Mouse (Mus musculus) adrenal gland, postnatal 4 days (tissue): ENCODE measurements around the gene Mnd1. TPM values are rescaled to one million over a fixed set of nuclear protein-coding genes. Genes with fewer than 3 reads are reported as not detected.

Experiments
- DNase-seq, 2 experiments: peaks; one replicate each; pipeline ENCODE4 v3.0.0; 2021 to 2022; ENCODE audit warnings: low spot score in 2 of 2, mixed read lengths in 2 of 2
- total RNA-seq, 2 experiments: library from RNA; stranded (reverse); gene quantifications; 2 replicates each; pipeline ENCODE4 v1.2.3; 2021

Gene Mnd1
- total RNA-seq, 2 experiments from 2014 or later = 18.8 to 24.0 TPM

DNA sequence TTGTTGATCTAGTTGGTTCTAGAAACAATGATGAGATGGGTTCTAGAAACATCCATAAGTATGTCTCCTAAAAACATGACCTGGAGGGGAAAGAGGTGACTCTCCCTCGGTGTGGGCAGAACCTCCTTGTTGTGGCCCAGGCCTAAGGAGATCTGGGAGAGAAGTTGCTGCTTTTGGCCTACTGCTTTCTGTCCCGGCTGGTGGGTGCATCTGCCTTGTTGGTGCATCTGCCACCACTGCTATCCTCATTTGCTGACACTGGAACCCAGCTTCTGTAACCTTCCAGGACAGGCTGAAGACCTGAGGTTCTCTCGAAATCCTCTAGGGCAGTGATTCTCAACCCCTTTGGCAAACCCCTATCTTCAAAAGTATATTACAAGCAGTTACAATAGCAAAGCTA lies 9.8 kb upstream of the Mnd1 start:
- no peak for DNase-seq

DNA sequence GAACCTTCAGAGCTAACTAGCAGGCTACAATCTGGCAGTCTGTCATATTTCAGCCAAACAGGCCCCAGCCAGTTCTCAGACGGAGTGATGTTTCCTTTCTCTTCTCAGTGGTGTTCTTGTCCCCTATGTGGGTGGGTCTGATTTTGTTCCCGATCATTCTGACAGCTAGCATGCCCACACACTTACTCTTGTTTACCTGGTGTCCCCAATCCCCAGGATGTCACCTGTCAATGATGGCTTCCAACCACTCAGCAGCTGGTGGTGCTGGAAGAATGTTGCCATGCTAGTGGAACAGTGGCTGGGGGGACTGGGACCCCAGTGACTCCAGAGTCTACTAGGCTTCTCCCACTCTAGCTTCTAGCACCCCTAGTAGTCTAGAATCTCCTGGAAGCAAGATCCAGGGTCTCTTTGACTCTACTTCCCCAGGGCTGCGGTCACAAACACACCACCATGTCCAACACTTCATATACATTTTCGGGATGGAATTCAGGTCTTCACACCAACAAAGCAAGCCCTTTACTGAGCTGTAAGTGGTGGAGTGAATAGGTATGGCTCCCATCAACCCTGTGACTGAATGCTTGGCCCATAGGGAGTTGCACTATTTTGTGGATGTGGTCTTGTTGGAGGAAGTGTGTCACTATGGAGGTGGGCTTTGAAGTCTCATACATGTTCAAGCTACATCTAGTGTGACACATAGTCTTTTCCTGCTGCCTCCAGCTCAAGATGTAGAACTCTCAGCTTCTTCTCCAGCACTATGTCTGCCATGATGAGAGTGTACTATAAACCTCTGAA lies 2.2 kb upstream of the Mnd1 start:
- DNase-seq = no peak

DNA sequence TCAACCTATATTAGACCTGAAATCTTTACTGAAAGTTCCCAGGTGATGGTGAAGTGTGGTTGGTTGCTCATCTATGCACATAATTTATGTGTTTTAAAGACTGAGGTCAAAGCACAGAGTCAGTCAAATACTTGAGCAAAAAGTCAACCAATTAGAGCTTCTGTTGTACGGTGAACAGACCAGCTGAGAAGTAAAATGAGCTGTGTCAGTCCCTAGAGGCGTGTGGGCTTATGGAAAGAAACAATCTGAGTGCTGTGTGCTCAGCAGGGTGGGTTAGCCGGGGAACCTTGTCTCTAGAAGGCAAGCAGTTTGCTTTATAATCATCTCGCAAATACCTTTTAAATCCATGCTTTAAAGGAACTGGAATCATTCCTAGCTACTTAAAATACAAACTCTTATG lies 1.4 kb upstream of the Mnd1 start:
- no peak for DNase-seq

DNA sequence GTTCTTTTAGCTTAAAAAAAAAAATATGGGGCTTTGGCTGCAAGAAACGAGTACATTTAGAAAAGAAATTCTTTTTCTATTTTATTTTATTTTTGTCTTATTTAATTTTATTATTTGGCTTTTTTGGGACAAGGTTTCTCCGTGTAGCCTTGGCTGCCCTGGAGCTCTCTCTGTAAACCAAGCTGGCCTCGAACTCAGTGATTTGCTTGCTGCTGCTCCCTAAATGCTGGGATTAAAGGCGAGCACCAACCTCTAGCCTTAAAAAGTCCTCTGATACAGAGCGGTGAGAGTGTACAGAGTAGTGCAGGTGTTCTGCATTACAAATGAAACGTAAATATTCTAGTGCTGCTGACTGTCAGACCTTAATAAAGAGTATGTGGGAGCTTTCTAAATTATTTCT lies 519 bp upstream of the Mnd1 start:
- DNase-seq = no peak

DNA sequence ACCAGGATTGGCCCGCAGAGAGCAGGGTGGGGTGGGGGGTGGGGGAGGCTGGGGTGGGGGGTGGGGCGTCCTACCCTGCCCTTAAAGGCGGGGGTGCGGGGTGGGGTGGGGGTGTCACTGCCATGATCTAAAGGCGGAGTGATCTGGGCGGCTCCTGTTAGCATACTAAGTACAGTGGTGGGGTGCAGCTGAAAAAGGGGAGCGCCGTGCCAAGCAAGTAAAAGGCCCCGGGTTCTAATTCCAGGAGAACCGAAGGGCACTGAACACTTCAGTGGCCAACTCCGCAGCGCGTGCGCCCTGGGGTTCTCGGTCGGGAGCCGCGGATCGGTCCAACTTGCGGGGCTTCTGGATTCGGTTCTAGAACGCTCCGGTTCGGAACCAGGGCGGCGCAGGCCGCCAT lies 440 bp downstream of the Mnd1 start:
- DNase-seq = no peak

DNA sequence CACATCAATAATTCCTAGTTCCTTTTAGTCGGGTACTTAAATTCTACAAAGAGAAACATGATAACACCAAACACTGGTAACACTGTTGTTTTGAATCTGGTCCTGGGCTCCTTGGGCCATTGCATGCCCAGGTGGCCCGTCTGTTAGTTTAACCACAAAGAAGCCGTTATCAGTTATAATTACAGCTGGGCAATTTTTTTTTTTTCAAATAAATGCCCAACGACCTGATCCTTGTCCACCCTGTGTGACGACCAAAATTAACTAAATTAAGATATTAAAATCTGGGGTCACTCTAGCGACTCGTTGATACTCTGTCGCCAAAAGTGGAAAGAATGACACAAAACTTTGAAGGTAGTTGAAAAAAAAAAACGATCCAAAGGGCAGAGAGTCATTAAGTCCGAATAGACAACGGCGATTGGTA lies 855 bp downstream of the Mnd1 start:
- DNase-seq = no peak

DNA sequence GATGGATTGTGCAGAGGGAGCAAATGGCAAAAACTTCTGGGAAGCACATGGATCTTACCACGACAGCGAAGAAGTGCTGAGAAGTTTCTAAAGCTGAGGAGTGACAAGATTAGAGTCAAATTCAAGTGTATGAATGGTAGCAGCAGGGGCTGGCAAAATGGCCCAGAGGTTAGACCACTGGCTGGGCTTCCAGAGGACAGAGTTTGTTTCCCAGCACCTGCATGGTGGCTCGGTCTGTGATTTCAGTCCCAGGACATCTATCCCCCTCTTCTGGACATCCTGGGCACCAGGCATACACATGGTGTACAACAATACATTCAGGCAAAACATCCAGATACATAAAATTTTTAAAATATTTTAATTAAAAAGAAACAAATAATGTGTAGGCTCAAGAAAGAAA lies 5.8 kb downstream of the Mnd1 start:
- DNase-seq = no peak

DNA sequence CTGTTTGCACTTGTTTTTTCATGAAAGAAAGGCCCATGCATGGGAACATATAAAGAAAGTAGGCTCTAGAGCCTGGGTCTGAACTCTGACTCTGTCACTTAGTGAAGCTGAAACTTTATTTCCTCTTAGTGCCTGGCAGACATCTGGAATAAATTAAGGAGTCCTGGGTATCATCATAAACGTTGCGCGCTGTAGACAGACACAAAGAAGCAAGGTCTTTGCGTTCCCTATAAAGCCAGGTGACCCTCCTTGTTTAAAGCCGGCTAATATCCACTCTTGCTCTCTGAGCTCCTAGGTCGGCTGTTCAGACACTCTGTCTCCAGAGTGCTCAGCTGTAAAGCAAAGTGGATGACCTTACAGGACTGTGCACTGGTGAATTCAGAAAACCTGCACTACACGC lies 14.6 kb downstream of the Mnd1 start:
- DNase-seq = no peak

DNA sequence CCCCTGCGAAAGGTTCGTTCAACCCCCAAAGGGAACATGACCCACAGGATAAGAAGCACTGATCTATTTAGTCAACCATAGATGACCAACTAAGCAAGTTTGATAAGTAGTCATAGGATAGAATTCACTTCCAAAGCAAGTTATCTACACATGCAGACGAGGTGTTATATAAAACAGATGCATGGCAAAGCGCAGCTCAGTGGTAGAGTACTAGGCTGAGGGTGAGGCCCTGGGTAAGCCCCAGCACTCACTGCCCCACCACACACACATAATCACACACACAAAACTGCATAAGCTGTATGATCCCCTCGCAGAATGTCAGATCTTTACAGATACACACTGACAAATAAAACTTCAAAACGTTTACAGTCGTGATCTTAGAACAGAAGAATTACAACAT lies 19.1 kb downstream of the Mnd1 start:
- no peak for DNase-seq

DNA sequence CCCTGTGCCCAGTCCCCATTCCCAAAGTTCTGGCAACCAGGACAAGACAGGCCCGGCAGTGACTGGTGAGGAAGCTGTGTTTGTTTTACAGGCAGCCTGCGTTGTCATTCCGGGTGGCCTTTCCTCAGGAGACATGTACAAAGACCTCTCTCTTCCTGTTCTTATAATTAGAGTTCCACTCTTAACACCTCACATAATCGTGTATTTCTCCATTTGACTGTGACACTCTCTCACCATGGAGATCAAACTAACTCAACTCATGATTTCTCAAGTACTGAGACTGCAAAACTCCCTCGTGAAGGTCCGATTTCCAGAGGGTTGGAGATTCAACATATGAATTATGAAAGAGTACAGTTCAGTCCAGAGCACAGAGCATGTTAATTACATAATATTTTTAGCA lies 19.7 kb downstream of the Mnd1 start:
- DNase-seq = no peak

DNA sequence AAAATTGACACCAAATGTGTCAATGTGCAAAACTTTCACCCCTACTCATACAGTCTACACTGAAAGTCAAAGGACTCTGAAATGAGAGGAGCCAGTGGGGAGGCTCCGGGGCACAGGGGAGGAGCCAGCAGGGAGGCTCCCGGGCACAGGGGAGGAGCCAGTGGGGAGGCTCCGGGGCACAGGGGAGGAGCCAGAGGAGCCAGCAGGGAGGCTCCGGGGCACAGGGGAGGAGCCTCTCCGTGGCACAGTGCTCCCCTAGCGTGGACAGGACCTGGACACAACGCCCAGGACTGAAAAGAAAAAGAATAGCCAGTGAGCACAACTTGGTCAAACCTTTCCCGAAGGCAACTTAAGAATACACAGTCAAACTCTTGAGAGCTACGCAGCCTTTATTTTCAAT lies 20.2 kb downstream of the Mnd1 start:
- DNase-seq = no peak

DNA sequence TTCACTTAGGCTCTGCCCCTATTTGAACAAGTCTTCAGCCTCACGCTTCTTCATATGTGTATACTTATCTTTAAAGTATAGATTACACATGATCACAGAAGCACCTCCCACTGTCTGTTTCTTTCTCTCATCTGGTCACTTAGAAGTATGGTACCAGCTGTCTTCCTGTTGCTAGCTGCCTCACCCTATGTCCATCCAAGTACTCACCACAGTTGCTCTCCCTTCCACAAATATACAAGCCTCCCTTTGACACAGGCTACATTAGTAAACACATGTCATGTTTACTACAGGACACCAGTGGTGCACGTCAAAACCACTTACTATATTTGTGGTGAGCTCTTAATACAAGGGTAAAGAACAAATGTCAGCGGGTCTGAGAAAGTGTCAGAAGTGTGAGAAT lies 24.2 kb downstream of the Mnd1 start:
- DNase-seq = no peak

DNA sequence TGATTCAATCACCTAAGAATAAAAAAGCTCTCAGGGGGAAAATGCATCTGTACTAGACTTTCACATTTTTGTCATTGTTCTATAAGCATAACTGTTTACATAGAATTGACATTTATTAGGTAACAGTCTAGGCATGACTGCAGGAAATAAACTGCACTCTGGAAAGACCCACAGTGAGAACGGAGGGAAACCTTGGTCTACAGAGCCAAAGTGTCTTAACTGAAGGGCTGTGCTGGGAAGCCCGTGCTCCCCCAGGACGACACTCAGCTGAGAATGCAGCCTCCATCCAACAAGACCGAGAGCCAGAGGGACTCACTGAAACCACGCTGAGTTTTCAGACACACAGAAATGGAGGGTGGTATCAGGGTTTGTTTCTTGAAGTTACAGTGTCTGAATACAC lies 24.8 kb downstream of the Mnd1 start:
- DNase-seq = no peak

DNA sequence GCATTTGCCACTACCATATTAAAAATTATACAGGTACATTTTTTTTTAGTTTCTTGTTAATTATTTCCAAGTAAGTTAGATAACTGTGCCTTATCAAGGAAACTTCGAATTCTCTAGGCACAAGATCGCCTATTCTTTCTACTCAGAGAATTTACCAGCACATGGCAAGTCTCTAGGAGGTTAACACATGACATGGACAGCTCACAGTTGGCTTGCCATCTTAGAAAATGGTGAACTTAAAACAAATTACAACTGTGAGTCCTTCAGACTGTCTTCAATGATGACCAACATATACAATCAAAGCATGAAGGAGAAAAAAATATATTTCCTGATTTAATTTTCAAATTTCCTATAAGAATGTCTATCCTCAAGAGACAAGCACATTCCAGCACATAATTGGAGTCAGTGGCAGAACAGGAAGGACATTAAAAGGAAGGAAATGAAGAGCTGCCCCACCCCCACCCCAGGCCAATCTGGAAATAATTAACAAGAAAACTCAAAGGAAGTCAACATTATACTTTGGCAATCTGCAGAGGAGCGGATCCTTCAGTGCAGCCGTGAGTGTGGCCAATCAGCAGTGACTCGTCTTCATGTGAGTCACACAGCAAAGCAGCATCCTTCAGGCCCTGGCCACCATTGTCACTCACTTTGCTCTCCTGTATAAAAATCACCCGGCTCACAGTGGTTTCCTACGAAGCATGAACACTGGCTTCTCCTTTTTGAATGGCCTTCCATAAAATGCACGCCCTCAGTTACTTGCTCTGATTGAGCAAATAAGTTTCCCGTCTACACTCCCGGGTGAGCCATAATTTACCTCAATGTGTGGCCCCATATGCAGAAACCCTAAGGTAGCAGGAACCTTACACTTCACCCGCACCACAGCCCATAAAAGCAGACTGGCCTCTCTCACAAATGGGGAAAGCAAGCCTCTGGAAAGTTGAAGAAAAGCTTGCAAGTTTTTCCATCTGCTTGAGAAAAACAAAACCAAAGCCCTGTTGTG lies 26.4 kb downstream of the Mnd1 start:
- DNase-seq = no peak

DNA sequence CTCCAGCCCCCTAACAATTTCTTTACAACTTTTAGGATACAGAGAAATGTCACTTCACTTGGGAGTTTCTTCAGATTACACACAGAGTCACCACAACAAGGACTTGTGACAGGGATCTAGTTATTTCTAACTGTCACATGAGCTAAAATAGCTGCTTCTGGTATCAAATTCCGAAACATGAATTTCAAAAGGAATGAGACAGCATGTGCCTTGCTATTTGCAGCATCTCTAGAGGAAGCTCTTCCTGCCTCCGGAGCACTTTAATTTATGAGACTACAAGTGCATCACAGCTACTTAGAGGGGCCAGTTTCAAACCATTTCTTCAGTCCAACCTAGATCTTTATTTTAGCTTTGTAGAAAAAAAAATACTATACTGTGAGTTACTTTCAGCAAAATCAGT lies 28.2 kb downstream of the Mnd1 start:
- DNase-seq = no peak

DNA sequence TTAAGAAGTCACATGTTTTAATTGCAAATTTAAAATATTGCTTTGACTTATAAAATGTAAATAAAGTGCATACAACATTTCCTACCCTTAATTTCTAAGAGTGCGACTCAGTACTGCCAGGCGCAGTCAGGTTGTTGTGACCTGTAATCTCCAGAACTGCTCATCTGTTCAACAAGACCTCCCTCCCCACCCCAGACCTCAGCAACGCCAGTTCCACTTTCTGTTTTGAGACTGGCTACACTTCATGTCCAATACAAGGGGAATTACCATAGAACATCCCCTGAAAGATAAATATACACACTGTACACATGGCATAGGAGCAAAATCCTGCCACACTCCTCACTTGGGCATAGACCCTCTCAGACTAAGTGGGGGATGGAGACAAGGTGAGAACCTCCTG lies 28.9 kb downstream of the Mnd1 start:
- no peak for DNase-seq

DNA sequence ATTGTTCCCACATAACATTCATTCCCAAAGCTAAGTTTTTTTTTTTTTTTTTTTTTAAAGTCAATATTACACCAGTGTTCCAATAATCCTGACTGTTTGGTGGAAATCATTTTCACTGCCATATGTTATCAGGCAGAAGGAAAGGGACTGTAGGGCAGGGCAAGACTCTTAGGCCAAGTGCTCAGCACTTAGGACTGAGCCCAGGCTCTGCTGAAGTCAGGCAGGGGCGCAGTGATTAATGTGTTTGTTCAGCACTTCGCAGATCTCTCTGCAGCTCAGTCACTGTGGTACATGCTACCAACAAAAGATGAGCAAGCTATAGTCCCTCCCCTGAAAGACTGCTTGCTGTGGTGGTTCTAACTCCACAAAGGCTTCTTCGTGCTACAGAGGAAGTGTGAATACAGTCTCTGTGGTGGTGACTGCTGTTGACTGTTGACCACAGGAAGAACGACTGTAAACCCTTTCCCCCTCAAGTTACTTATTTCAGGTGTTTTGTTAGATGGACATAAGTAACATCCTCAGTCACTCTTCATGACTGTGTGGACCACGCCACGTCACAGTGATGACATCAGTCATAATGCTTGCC lies 29.8 kb downstream of the Mnd1 start:
- no peak for DNase-seq

DNA sequence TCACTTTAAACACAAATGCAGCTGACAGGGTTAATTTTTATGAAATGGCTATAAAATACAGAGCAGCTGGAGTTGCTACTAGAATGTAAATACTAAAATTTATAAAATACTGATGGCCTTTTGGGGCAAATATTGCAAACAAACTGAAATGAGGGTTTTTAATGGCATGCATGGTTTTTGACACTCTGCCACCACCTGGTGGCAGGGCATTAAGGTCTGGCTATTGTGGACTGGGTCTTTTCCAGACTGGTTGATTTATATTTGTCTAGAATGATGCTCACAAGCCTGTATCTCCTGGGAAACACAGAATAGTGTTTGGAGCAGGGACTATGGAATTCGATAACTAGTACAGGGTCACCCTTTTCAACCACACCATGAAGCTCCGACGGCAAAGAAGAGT lies 32.1 kb downstream of the Mnd1 start:
- DNase-seq = no peak

DNA sequence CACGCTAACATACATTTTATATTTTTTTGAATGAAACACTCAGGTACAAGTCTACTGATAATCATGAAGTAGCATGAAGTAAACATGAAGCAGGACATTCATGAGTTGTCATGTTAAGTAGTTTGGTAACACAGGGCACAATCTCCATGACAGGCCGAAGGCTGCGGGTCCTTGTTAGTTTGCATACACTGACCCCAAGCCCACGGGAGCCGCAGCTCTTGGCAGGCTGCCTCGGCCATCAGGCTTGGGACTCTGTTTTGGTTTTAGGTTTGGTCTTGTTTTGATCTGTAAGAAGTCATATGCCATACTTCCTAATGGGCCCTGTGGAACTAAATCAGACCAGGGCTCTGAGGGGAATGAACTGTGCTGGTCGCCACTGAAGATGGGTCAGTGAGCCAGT lies 36.9 kb downstream of the Mnd1 start:
- DNase-seq = no peak

DNA sequence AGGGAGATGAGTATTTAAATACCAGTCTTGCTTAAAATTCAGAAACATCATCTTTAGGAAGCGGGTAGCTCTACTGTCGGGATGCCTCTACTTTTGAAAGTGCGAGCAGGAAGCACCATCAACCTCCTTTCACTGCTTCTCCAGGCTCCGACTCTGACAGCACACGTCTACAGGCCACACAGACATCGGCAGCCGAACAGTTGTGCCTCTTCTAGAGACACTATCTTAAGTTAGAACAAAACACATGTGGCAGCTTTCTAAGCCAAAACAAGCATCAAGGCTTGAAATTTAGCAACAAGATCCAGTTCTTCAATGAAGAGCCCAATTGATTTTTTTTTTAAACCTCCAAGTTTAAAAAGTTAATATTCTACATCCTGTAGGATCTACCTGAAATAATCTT lies 37.4 kb downstream of the Mnd1 start:
- no peak for DNase-seq

DNA sequence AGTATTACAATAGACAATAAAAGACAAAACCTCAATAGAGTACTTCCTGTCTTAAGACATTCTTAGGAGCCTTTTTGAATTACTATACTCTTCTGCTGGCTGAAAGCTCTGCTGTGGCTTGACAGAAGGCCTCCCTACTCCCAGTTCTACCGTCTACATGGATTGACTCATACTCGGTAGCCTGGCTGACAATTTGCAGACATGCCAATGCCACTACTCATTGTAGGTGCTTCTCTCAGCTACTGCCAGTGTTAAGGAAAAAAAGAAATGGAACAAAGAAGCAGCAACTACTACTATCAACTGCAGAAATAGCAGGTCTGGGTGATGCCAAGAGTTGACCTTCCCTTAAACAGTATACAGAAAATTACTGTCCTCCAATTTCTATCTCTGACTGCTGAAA lies 47.0 kb downstream of the Mnd1 start:
- DNase-seq = no peak

DNA sequence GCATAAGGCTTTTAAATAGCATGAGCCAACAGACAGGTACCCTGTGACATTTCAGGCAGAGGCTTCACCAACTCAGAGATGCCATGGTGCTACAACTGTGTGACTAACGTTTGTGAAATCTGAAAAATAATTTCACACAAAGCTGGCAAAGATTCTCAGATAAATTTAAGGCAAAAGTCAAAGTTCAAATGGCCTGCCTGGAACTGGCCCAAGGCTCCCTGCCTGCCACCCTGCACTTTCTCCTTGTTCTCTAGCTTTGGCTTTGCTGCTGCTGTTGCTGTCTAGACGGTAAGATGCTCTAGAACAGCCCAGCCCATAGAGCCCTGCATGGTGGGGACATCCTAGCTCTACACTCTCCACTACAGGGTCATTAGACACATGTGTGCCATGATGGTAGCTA lies 49.5 kb downstream of the Mnd1 start:
- DNase-seq = no peak
